Mouse (Mus musculus) neural tube, postnatal 0 days (tissue): ENCODE data around the gene AL607142.1. TPM values are rescaled to one million over a fixed set of nuclear protein-coding genes. Genes with fewer than 3 reads are reported as not detected.

ENCODE experiments used
- polyA plus RNA-seq: library from polyadenylated mRNA; unstranded; fragments of >200 nt; fragmentation: Nextera tagmentation; extraction: Ambion mirVana; gene quantifications from 2 replicates; pipeline ENCODE4 v1.2.1, GENCODE M21; 2015

Gene AL607142.1
- polyA plus RNA-seq = not detected in 2 replicates

DNA sequence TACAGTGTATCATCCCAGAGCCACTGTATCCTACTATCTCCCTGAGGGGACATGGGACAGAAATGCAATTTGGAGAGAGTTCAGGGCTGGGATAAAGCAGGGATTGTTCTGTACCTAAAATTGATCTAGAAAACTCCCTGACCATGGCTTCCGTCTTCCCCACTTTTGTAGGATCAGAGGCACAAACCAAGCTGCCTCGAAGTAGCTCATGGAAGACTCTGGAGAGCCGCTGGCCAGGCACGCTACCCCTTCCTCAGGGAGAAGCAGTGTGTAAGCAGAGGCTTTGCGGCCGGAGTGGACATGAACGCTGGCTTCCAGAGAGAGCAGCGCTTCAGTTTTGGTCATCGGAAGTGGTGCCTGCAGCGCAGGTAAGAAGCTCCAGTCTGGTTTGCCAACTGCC lies at the start of gene AL607142.1:
Gene AL607142.1, plus strand, starts transcription at position 301 of the 400 bp plus-strand sequence.

Other genes with a start within 250 kb of the AL607142.1 start
- 0.25 and 0.48 TPM in 2 replicates for gene Edn2, start 96.2 kb downstream of the AL607142.1 start, polyA plus RNA-seq
- 1.6 and 2.1 TPM in 2 replicates for gene Foxo6, start 222.4 kb downstream of the AL607142.1 start, polyA plus RNA-seq